Mouse (Mus musculus) G1E (cell line): ENCODE measurements around the gene Mier2. TPM values are rescaled to one million over a fixed set of nuclear protein-coding genes. Genes with fewer than 3 reads are reported as not detected.

Source experiments
- ATAC-seq: 2 replicates; pipeline ENCODE4 v1.8.0; 2016; ENCODE audit warnings: mild to moderate bottlenecking; ENCODE audit not compliant: insufficient number of reproducible peaks, poor library complexity, low FRiP score, severe bottlenecking; ENCODE audit errors: extremely low read depth
- DNase-seq: peaks from one replicate; pipeline ENCODE4 v3.0.0; 2012; ENCODE audit warnings: low spot score
- H3K27me3 ChIP-seq: 2 replicates; pipeline ENCODE4 v1.6.1; 2012; ENCODE audit warnings: mild to moderate bottlenecking, low read length, inconsistent platforms; ENCODE audit not compliant: insufficient read depth
- H3K36me3 ChIP-seq: replicated peaks from 2 replicates; pipeline ENCODE3; 2012; ENCODE audit warnings: mild to moderate bottlenecking, inconsistent platforms
- H3K4me1 ChIP-seq: 2 replicates; pipeline ENCODE4 v1.6.1; 2012; ENCODE audit warnings: low read depth, low read length, inconsistent platforms, mixed read lengths; ENCODE audit not compliant: insufficient read depth
- H3K4me3 ChIP-seq: 2 replicates; pipeline ENCODE4 v1.5.1; 2012; ENCODE audit warnings: low read depth, mild to moderate bottlenecking, inconsistent platforms, low read length, moderate library complexity, mixed read lengths
- H3K9me3 ChIP-seq: replicated peaks from 2 replicates; pipeline ENCODE4 v1.6.1; 2012; ENCODE audit warnings: inconsistent platforms
- CTCF ChIP-seq: IDR thresholded peaks from 2 replicates; pipeline ENCODE4 v1.5.1; 2012; ENCODE audit warnings: low read depth, low read length, inconsistent platforms, mixed read lengths
- GATA1 ChIP-seq: IDR thresholded peaks from 2 replicates; pipeline ENCODE4 v1.6.1; 2012; ENCODE audit warnings: borderline replicate concordance, low read length, inconsistent platforms, mixed read lengths
- GATA2 ChIP-seq: IDR thresholded peaks from 2 replicates; pipeline ENCODE4 v1.6.1; 2012; ENCODE audit warnings: low read depth, low read length, inconsistent platforms, borderline replicate concordance
- POLR2AphosphoS5 ChIP-seq: IDR thresholded peaks from 2 replicates; pipeline ENCODE4 v1.6.1; 2012; ENCODE audit warnings: low read depth, low read length, inconsistent platforms; ENCODE audit not compliant: insufficient replicate concordance
- TAL1 ChIP-seq: conservative IDR thresholded peaks from 2 replicates; pipeline ENCODE4 v1.6.1; 2012; ENCODE audit warnings: low read depth, low read length, inconsistent platforms, mixed read lengths
- polyA plus RNA-seq: library from polyadenylated mRNA; stranded (reverse); fragments of >175 nt; gene quantifications from 2 replicates; pipeline ENCODE4 v1.2.3, GENCODE M21; 2012
- total RNA-seq, 2 experiments: library from RNA; stranded (forward) in 1 of 2; stranded (reverse) in 1 of 2; fragments of 200-1000 nt in 1 of 2; fragments of >200 nt in 1 of 2; fragmentation: Nextera tagmentation in 1 of 2; gene quantifications; 2 replicates each; pipeline ENCODE4 v1.2.3; 2014 to 2017

The Mier2 gene
- total RNA-seq (2014; fragmentation: Nextera tagmentation) (not detected in 2 replicates), total RNA-seq (2017) (not detected in 2 replicates), polyA plus RNA-seq (0.05 TPM in 1 of 2 replicates, not detected in the other)

GRCm38 (mm10) chr10:79554330-79555237 lies at the start of gene Mier2:
TSS of gene Mier2 (minus strand) at chr10:79555199.
- DNase-seq (no peak), ATAC-seq (no peak)
- Histone ChIP-seq H3K36me3 (no peaks in the 10 kb centered on the region), H3K4me3 (no peak within 1 kb of the TSS), H3K27me3 (0 out of 2 replicates have a peak, but pooled peaks cover 2% of the 10 kb centered on the region), H3K9me3 (peaks cover 19% of the 10 kb centered on the region), H3K4me1 (no peaks in the 10 kb centered on the region)
- no peak for TF ChIP-seq CTCF
- TF ChIP-seq GATA1 = no peak
- TF ChIP-seq GATA2 = no peak
- no peak for TF ChIP-seq POLR2AphosphoS5
- no peak for TF ChIP-seq TAL1

DNA sequence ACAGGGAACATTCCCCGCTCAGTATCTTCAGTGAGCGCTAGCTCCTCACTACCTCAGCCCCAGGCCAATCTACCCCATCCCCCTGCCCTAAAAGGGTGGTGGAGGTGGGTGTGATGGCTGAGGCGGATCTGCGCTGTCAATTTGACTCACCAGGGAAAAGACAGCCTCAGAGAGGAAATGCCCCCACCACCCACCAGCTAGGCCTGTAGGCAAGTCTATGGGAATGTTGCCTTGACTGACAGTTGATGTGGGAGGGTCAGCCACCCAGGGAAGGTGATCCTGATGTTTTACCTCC lies 42.9 kb upstream of the Mier2 start:
- no peaks in the 10 kb centered on the region for H3K36me3 ChIP-seq
- no peaks in the 10 kb centered on the region for H3K9me3 ChIP-seq
- no peak for ATAC-seq
- peaks cover 8% of the 10 kb centered on the region; the same call in 1 of the 2 replicates for H3K27me3 ChIP-seq
- TF ChIP-seq GATA2 (no peak), TAL1 (no peak), CTCF (no peak), POLR2AphosphoS5 (no peak), GATA1 (no peak)
- no peak for DNase-seq
- no peak overlapping the region for H3K4me3 ChIP-seq
- 0 out of 2 replicates have a peak, but pooled peaks cover 2% of the 10 kb centered on the region for H3K4me1 ChIP-seq

DNA sequence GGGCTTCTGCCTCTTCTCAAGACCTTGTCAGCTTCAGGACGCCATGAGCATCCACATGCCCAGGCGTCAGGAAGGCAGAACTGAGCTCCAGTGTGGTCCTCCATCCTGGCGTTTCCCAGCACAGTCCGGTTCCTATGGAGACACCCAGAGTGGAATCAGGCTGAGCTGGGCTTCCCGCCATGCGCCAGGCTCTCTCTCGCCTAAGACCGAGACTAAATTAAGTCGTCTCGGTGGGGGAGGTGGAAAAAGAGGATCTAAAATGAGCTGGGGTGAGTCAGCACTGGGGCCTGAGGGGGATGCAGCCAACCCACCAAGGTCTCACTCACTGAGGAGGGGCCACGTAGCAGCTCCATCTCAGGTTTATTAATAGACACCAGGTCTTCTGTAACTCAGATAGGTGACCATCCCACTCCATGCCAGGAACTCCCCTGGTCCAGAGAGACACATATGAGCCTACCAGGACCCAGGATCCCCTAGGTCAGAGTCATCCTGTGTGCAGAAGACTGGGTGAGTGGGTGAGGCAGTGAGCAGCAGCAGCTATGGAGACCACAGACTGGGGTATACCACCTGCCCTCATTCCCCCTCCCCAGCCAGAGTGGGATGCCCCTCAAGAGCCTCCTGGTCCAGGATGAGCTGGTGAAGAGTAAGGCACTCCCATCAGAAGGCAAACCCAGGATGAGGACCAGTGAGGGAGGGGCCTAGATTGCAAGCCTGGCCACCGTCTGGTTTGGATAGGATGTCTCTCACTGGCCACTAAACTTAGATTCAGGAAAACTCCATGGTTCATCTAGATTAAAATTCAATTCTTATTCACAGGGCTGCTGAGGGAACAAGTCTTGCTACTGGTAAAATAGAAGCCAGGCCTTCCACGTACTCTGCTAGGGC lies 42.3 kb upstream of the Mier2 start:
- DNase-seq (no peak), ATAC-seq (no peak)
- Histone ChIP-seq H3K36me3 (no peaks in the 10 kb centered on the region), H3K27me3 (peaks cover 8% of the 10 kb centered on the region; the same call in 1 of the 2 replicates), H3K4me1 (0 out of 2 replicates have a peak, but pooled peaks cover 2% of the 10 kb centered on the region), H3K9me3 (no peaks in the 10 kb centered on the region), H3K4me3 (no peak overlapping the region)
- no peak for TF ChIP-seq POLR2AphosphoS5
- no peak for TF ChIP-seq TAL1
- no peak for TF ChIP-seq GATA1
- no peak for TF ChIP-seq CTCF
- no peak for TF ChIP-seq GATA2

GRCm38 (mm10) chr10:79595590-79595929 lies 40.6 kb upstream of the Mier2 start:
- DNase-seq (no peak), ATAC-seq (no peak)
- TF ChIP-seq CTCF (no peak), GATA1 (no peak)
- H3K4me3 ChIP-seq = no peak overlapping the region
- no peaks in the 10 kb centered on the region for H3K36me3 ChIP-seq
- peaks cover 8% of the 10 kb centered on the region; the same call in 1 of the 2 replicates for H3K27me3 ChIP-seq
- no peaks in the 10 kb centered on the region for H3K9me3 ChIP-seq
- H3K4me1 ChIP-seq = 0 out of 2 replicates have a peak, but pooled peaks cover 2% of the 10 kb centered on the region

DNA sequence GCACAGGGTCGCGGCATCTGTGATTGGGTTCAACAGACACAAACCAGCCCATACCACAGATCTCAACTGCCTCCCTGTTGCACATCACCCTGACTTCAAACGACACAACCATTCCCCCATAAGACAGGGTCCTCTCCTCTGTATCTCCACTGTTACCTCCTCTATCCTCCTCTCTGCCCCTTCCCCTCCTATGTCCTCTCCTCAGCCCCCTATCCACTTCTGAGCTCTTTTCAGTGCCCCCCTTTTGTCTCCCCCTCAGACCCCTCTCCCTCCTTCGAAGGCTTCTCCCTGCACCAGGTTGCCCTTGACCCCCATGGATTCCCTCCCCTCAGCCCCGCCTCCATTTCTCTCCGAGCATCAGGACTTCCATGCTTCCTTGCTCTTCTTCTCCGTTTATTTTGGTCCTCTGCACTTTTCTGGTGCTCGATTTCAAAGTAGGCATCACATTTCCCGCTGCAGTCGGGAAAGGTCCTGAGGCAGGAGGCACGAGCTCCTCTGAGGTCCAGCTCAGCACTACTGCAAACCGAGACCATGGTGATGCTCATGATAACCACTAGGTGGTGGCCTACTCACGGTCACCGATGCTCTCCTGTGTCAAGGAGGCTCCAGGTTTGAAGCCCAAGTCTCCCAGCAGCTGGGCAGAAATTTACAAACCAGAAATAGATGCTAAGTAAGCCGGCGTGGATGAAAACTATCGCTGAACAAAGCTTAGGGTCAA lies 40.0 kb upstream of the Mier2 start:
- 0 out of 2 replicates have a peak, but pooled peaks cover 2% of the 10 kb centered on the region for H3K4me1 ChIP-seq
- H3K27me3 ChIP-seq = peaks cover 8% of the 10 kb centered on the region; the same call in 1 of the 2 replicates
- no peaks in the 10 kb centered on the region for H3K9me3 ChIP-seq
- 0 out of 2 replicates have a peak, but pooled peaks have one; percentile 34 for ATAC-seq
- DNase-seq = peak; percentile 34
- no peak overlapping the region for H3K4me3 ChIP-seq
- 0 out of 2 replicates have a peak, but pooled peaks have one; percentile 11 for TF ChIP-seq CTCF
- no peak for TF ChIP-seq POLR2AphosphoS5
- H3K36me3 ChIP-seq = no peaks in the 10 kb centered on the region
